Mouse (Mus musculus) limb, embryonic 13.5 days (tissue): ENCODE results near the gene Spi1. TPM values are rescaled to one million over a fixed set of nuclear protein-coding genes. Genes with fewer than 3 reads are reported as not detected.

Experiments used
- ATAC-seq: fragments of 200-750 bp; cut with Nextera tagmentation; 2 replicates; pipeline ENCODE4 v1.8.0; 2017; ENCODE audit warnings: low read depth, moderate number of reproducible peaks, moderate TSS enrichment; ENCODE audit not compliant: low FRiP score
- H3K27ac ChIP-seq: fragments of 300-500 bp; sonication (generic); 2 replicates; pipeline ENCODE4 v1.5.1; 2015; ENCODE audit warnings: inconsistent platforms, mild to moderate bottlenecking, moderate library complexity
- H3K27me3 ChIP-seq: fragments of 300-500 bp; sonication (generic); 2 replicates; pipeline ENCODE4 v1.6.1; 2015; ENCODE audit warnings: mild to moderate bottlenecking, inconsistent platforms
- H3K36me3 ChIP-seq: fragments of 300-500 bp; sonication (generic); 2 replicates; pipeline ENCODE4 v1.6.1; 2015; ENCODE audit warnings: inconsistent platforms, mild to moderate bottlenecking, moderate library complexity
- H3K4me1 ChIP-seq: fragments of 300-500 bp; sonication (generic); 2 replicates; pipeline ENCODE4 v1.6.1; 2015; ENCODE audit warnings: inconsistent platforms
- H3K4me2 ChIP-seq: fragments of 300-500 bp; sonication (generic); replicated peaks from 2 replicates; pipeline ENCODE4 v1.6.1; 2015; ENCODE audit warnings: inconsistent platforms, mild to moderate bottlenecking, moderate library complexity
- H3K4me3 ChIP-seq: fragments of 300-500 bp; sonication (generic); 2 replicates; pipeline ENCODE4 v1.5.1; 2015; ENCODE audit warnings: moderate library complexity, mild to moderate bottlenecking, inconsistent platforms
- H3K9ac ChIP-seq: fragments of 300-500 bp; sonication (generic); 2 replicates; pipeline ENCODE4 v1.6.1; 2015; ENCODE audit warnings: mild to moderate bottlenecking, inconsistent platforms
- H3K9me3 ChIP-seq: fragments of 300-500 bp; sonication (generic); 2 replicates; pipeline ENCODE4 v1.6.1; 2016; ENCODE audit warnings: inconsistent platforms
- WGBS: fragments of 180-500 bp; shearing (Covaris S2); methylation state at CpG from one replicate; pipeline ENCODE4 v1.1.7; 2015; 5-methylcytosine and 5-hydroxymethylcytosine counted together
- polyA plus RNA-seq: library from polyadenylated mRNA; unstranded; fragments of >200 nt; fragmentation: Nextera tagmentation; extraction: Ambion mirVana; gene quantifications from 2 replicates; pipeline ENCODE4 v1.2.1, GENCODE M21; 2015

The Spi1 gene
- polyA plus RNA-seq, 1 experiment from 2014 or later = 6.0 TPM

- 68% methylated on average over 8 of the region's 8 CpGs for WGBS
- H3K4me1 ChIP-seq = no peaks in the 10 kb centered on the region
- no peak overlapping the region for H3K27ac ChIP-seq
- no peak overlapping the region for H3K9ac ChIP-seq
- ATAC-seq = no peak
- no peak overlapping the region for H3K4me2 ChIP-seq
- H3K4me3 ChIP-seq = no peak overlapping the region
- H3K9me3 ChIP-seq = no peaks in the 10 kb centered on the region
- peaks cover 60% of the 10 kb centered on the region for H3K36me3 ChIP-seq
- no peaks in the 10 kb centered on the region for H3K27me3 ChIP-seq
Observed at GRCm38 (mm10) chr2:91139764-91140163, 57.6 kb downstream of the Spi1 start.

GRCm38 (mm10) chr2:91142920-91143319, 60.7 kb downstream of the Spi1 start:
- WGBS = 90% methylated on average over 6 of the region's 6 CpGs
- ATAC-seq = no peak
- Histone ChIP-seq H3K9ac (no peak overlapping the region), H3K4me2 (no peak overlapping the region), H3K27me3 (no peaks in the 10 kb centered on the region), H3K36me3 (peaks cover 71% of the 10 kb centered on the region), H3K9me3 (no peaks in the 10 kb centered on the region), H3K27ac (no peak overlapping the region), H3K4me3 (no peak overlapping the region), H3K4me1 (no peaks in the 10 kb centered on the region)

- no peak for ATAC-seq
- Histone ChIP-seq H3K4me3 (no peak overlapping the region), H3K27me3 (no peaks in the 10 kb centered on the region), H3K4me2 (no peak overlapping the region), H3K9me3 (no peaks in the 10 kb centered on the region), H3K4me1 (no peaks in the 10 kb centered on the region), H3K36me3 (peaks cover 68% of the 10 kb centered on the region), H3K9ac (no peak overlapping the region), H3K27ac (no peak overlapping the region)
- WGBS = 97% methylated on average over 11 of the region's 11 CpGs
Observed at GRCm38 (mm10) chr2:91143401-91143800, 61.2 kb downstream of the Spi1 start.

GRCm38 (mm10) chr2:91148101-91148500, 65.9 kb downstream of the Spi1 start:
- Histone ChIP-seq H3K27me3 (no peaks in the 10 kb centered on the region), H3K4me1 (no peaks in the 10 kb centered on the region), H3K4me2 (no peak overlapping the region), H3K36me3 (peaks cover 56% of the 10 kb centered on the region), H3K27ac (no peak overlapping the region), H3K4me3 (no peak overlapping the region), H3K9me3 (no peaks in the 10 kb centered on the region), H3K9ac (no peak overlapping the region)
- ATAC-seq = no peak

- 79% methylated on average over 1 of the region's 1 CpGs for WGBS
- no peaks in the 10 kb centered on the region for H3K27me3 ChIP-seq
- H3K36me3 ChIP-seq = peaks cover 62% of the 10 kb centered on the region
- H3K27ac ChIP-seq = no peak overlapping the region
- no peak overlapping the region for H3K4me3 ChIP-seq
- no peaks in the 10 kb centered on the region for H3K4me1 ChIP-seq
- no peak overlapping the region for H3K4me2 ChIP-seq
- no peak for ATAC-seq
- H3K9me3 ChIP-seq = no peaks in the 10 kb centered on the region
- no peak overlapping the region for H3K9ac ChIP-seq
Observed at GRCm38 (mm10) chr2:91151331-91151730, 69.1 kb downstream of the Spi1 start.

- 81% methylated on average over 3 of the region's 3 CpGs for WGBS
- no peaks in the 10 kb centered on the region for H3K4me1 ChIP-seq
- H3K27ac ChIP-seq = no peak overlapping the region
- ATAC-seq = no peak
- H3K27me3 ChIP-seq = no peaks in the 10 kb centered on the region
- H3K4me2 ChIP-seq = no peak overlapping the region
- peaks cover 69% of the 10 kb centered on the region for H3K36me3 ChIP-seq
- H3K9me3 ChIP-seq = no peaks in the 10 kb centered on the region
- H3K4me3 ChIP-seq = no peak overlapping the region
- no peak overlapping the region for H3K9ac ChIP-seq
Observed at GRCm38 (mm10) chr2:91152885-91153377, 70.7 kb downstream of the Spi1 start.

GRCm38 (mm10) chr2:91154091-91154490, 71.9 kb downstream of the Spi1 start:
- H3K9me3 ChIP-seq = no peaks in the 10 kb centered on the region
- WGBS = 90% methylated on average over 3 of the region's 3 CpGs
- H3K27me3 ChIP-seq = no peaks in the 10 kb centered on the region
- H3K9ac ChIP-seq = no peak overlapping the region
- no peak overlapping the region for H3K27ac ChIP-seq
- H3K4me2 ChIP-seq = no peak overlapping the region
- no peak overlapping the region for H3K4me3 ChIP-seq
- H3K36me3 ChIP-seq = peaks cover 73% of the 10 kb centered on the region
- no peaks in the 10 kb centered on the region for H3K4me1 ChIP-seq
- ATAC-seq = no peak

- peaks cover 81% of the 10 kb centered on the region for H3K36me3 ChIP-seq
- no peak overlapping the region for H3K4me2 ChIP-seq
- H3K9ac ChIP-seq = no peak overlapping the region
- no peaks in the 10 kb centered on the region for H3K27me3 ChIP-seq
- H3K4me1 ChIP-seq = no peaks in the 10 kb centered on the region
- WGBS = 19% methylated on average over 6 of the region's 6 CpGs
- H3K4me3 ChIP-seq = no peak overlapping the region
- H3K9me3 ChIP-seq = no peaks in the 10 kb centered on the region
- ATAC-seq = no peak
- no peak overlapping the region for H3K27ac ChIP-seq
Observed at GRCm38 (mm10) chr2:91157002-91157752, 75.0 kb downstream of the Spi1 start.

GRCm38 (mm10) chr2:91160591-91160990, 78.4 kb downstream of the Spi1 start:
- ATAC-seq = no peak

GRCm38 (mm10) chr2:91162952-91163351, 80.8 kb downstream of the Spi1 start:
- 78% methylated on average over 4 of the region's 4 CpGs for WGBS
- Histone ChIP-seq H3K27me3 (no peaks in the 10 kb centered on the region), H3K27ac (no peak overlapping the region), H3K9me3 (no peaks in the 10 kb centered on the region), H3K36me3 (peaks cover 83% of the 10 kb centered on the region), H3K4me1 (no peaks in the 10 kb centered on the region), H3K4me3 (no peak overlapping the region), H3K4me2 (no peak overlapping the region), H3K9ac (no peak overlapping the region)
- no peak for ATAC-seq

More at GRCm38 (mm10) chr2:91160591-91160990, 78.4 kb downstream of the Spi1 start:
- H3K36me3 ChIP-seq = peaks cover 82% of the 10 kb centered on the region
- no peak overlapping the region for H3K4me2 ChIP-seq
- no peaks in the 10 kb centered on the region for H3K9me3 ChIP-seq
- H3K27ac ChIP-seq = no peak overlapping the region
- H3K4me3 ChIP-seq = no peak overlapping the region
- 84% methylated on average over 6 of the region's 6 CpGs for WGBS
- H3K4me1 ChIP-seq = no peaks in the 10 kb centered on the region
- H3K9ac ChIP-seq = no peak overlapping the region
- H3K27me3 ChIP-seq = no peaks in the 10 kb centered on the region

GRCm38 (mm10) chr2:91163532-91163931, 81.3 kb downstream of the Spi1 start:
- no peak overlapping the region for H3K4me3 ChIP-seq
- no peaks in the 10 kb centered on the region for H3K27me3 ChIP-seq
- H3K27ac ChIP-seq = no peak overlapping the region
- H3K9me3 ChIP-seq = no peaks in the 10 kb centered on the region
- H3K4me1 ChIP-seq = no peaks in the 10 kb centered on the region
- ATAC-seq = no peak
- no peak overlapping the region for H3K9ac ChIP-seq
- WGBS = 87% methylated on average over 5 of the region's 5 CpGs
- no peak overlapping the region for H3K4me2 ChIP-seq
- peaks cover 81% of the 10 kb centered on the region for H3K36me3 ChIP-seq

- Histone ChIP-seq H3K4me1 (no peaks in the 10 kb centered on the region), H3K4me3 (no peak overlapping the region), H3K4me2 (no peak overlapping the region), H3K9me3 (no peaks in the 10 kb centered on the region), H3K36me3 (peaks cover 82% of the 10 kb centered on the region), H3K27me3 (no peaks in the 10 kb centered on the region), H3K9ac (no peak overlapping the region), H3K27ac (no peak overlapping the region)
- no peak for ATAC-seq
- 90% methylated on average over 6 of the region's 6 CpGs for WGBS
Observed at GRCm38 (mm10) chr2:91164991-91165390, 82.8 kb downstream of the Spi1 start.
